Mouse (Mus musculus): ENCODE data around the gene Urm1.
A peak's percentile ranks its signal among the peaks of the same experiment; 100 is the strongest.
"Not testable (repeated sequence)": the region's sequence is repeated elsewhere in the genome, so short reads cannot be mapped to it uniquely, and the experiment has no call there.

Gene Urm1

DNA sequence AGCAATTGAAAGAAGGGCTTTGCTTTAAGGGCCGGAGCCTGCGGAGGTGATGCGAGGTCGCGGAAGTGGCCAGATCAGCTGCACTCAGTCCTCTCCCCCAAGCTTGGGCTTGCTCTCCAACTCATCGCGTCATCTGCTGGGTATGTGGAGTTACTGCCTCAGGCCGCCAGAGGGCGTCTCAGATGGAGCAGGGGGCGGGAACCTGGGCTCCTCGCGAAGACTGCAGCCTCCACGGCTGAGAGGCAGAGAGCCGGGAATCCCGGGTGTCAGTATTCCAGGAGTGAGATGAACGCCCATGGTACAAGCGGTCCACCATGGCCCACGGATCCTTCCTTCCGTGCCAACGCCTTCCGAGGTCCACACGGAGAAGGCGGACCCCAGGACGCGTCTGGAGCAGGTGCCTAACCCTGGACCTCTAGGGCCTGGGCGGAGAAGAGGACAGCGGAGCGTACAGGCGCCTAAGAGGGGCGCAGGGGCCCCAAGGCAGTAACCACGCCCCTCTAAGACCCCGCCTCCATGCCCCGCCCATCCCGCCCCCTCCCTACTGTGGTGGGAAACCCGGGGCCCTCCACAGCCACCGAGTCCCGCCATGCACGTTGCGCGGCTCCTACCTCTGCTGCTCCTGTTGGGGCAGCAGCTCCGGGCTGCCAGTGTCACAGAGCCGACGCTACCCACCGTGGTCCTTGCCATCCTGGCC lies 49.2 kb downstream of the Urm1 start, which contains the start of gene Cercam:
Gene Cercam (plus strand): TSS at position 216 of the 697 bp plus-strand sequence.
- DNase-seq = peak; percentile 87 to 92

DNA sequence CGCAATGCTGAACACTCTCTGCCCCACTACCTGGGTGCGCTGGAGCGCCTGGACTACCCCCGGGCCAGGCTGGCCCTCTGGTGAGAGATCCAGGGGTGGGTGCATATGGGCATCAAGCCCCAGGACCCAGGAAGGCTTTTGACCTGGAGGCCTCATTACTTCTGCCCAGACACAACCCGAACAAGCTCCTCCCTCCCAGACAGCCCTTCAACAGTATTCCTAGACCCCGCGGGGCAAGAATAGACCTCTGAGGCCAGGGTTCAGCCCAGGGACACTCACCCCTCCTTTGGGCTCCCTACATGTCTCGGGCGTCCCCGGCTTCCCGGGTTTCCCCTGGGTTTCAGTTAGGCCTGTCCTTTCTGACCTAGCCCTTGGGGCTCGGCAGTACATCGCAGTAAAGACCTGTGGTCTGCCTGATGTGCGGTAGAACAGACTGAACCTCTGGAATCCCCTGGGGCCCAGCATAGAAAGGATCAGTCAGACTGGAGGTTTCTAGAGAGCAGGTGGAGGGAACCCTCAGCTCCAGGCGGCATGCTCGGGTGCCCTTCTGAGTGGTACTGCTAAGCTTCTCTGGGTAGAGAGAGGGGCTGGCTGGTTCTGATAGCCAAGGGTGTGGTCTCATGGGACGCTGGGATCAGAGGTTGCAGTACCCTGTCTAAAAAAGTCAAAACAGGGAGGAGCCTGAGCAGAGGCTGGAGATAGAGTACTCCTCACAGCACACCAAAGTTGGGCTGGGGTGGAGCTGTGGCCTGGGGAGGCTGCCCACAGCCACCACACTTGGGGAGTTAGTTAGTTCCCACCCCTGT lies 50.0 kb downstream of the Urm1 start:
- DNase-seq = peak in 1 of 2 experiments; percentile 41

DNA sequence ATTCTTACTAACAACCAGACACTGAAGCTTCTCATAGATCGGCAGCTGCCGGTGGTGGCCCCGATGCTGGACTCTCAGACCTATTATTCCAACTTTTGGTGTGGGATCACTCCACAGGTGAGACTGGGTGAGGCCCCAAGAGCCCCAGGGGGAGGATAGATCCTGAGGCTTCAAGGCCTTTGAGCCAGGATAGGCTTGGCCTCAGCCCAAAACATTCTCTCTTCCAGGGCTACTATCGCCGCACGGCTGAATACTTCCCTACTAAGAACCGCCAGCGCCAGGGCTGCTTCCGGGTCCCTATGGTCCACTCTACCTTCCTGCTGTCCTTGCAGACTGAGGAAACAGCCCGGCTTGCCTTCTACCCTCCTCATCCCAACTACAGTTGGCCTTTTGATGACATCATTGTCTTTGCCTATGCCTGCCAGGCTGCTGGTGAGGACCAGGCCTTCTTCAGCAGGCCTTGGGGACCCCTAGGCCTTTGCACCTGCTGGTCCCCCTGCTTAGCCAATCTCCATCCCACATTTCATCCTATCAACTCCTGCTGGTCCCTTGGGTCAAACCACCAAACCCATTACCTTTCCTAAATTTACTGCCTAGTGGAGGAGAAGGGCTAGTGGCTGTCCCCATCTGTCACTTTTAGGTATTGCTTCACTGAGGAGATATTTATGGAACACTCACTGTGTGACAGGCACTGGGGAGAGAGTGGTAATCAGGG lies 52.9 kb downstream of the Urm1 start:
- DNase-seq = no peak

DNA sequence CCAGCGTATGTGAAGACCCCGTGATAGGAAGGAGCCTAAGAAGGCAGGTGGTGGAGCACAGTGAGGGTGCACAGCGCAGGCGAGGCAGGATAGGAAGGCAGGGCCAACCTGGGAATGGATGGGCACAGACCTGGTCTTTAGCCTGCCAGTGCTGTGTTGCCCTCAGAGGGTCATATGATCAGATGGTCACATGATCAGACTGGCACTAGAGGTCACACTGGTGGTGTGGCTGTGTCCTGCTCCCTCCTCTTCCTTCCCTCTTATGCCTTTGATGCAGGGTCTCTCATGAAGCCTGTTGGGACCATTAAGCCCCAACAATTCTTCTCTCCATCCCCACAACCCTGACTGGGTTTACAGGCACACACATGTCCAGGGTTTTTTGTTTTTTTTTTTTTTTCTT lies 53.9 kb downstream of the Urm1 start:
- DNase-seq = no peak

DNA sequence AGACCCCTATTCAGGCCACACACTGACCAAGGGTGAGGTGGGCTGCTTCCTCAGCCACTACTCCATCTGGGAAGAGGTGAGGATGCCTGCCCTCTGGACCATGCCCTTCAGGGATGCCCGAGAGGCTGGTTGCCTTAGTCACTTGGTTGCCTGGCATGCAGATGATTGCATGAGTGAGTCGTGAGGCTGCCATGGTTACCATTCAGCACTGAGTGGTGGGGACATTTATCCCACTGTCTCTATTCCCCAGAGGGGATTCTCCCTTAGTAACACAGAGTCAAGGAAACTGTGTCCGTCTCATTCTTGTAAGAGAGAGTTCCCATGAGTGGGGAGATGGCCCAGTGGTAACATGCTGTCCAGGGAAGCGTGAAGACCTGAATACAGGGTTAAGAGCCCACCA lies 58.2 kb downstream of the Urm1 start:
- DNase-seq = no peak

DNA sequence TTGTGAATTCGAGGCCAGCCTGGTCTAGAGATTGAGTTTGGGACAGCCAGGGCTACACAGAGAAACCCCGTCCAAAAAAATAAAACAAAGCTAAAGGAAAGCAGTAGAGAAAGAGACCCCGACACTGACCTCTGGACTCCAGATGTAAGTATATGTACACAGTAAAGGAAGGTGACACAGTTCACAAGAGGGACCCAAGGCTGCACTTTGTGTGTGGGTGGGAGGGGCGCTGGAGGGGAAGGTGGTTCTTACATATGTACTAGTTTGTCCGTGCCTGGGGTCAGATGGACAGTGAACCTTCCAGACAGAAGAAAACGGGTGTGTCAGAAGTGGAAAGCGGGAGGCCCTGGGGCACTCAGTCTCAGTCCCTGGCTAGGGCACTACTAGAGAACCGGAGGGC lies 59.3 kb downstream of the Urm1 start:
- no peak for DNase-seq

DNA sequence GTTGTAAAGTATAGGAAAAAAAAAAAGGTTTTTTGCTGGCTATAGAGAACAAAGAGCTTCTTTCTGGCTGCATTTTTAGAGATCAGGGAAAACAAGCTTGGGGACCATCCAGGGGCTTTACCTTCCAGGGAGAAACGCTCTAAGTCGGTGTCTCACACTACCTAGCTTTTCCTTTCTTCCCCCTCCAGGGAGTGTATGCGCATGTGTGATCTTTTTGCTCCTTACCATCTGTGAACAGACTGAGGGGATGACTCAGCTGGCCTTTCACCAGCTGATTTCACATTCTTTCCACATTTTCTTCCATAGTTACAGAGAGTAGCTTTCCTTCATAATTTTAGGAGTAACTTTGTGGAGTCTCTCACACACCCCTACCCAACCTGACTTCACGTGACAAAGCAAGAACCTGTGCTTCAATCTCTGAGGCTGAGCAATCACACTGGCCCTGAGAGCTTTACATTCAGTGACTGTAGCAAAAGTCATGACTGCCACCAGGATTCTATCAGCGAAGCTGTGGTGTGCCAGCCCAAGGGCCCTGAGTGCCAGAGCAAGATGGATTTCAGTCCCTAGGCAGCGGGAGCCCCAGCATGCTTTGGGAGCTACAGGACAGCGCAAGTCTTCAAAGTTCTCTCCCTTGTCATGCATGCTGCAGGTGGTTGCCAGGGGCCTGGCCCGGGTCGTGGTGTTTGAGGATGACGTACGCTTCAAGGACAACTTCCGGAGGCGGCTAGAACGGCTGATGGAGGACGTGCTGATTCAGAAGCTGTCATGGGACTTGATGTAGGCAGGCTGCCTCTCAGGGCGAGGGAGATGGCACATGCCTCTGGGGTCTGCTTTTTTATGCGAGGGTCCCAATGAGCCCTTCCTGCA lies 60.3 kb downstream of the Urm1 start:
- no peak for DNase-seq

DNA sequence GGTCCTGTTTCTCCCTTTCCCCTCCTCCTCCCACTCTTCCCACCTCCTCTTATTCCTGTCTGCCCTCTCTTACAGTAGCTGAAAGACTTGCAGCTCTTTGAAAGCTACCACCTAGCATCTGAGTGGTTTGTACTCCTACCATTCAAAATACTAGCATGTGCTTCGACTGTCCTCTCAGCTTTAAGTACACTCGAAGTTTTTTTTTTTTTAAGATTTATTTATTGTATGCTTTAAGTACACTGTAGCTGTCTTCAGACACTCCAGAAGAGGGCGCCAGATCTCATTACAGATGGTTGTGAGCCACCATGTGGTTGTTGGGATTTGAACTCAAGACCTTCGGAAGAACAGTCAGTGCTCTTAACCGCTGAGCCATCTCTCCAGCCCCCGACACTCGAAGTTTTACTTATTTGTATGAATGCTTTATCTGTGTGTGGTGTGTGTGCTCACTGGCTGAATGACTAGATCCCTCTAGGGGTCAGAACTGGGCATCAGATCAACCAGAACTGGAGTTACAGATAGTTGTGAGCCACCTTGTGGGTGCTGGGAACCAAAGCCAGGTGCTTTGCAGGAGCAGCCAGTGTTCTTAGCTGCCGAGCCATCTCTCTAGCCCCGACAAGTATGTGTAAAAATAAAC lies 66.9 kb downstream of the Urm1 start:
- DNase-seq = not testable (repeated sequence)

DNA sequence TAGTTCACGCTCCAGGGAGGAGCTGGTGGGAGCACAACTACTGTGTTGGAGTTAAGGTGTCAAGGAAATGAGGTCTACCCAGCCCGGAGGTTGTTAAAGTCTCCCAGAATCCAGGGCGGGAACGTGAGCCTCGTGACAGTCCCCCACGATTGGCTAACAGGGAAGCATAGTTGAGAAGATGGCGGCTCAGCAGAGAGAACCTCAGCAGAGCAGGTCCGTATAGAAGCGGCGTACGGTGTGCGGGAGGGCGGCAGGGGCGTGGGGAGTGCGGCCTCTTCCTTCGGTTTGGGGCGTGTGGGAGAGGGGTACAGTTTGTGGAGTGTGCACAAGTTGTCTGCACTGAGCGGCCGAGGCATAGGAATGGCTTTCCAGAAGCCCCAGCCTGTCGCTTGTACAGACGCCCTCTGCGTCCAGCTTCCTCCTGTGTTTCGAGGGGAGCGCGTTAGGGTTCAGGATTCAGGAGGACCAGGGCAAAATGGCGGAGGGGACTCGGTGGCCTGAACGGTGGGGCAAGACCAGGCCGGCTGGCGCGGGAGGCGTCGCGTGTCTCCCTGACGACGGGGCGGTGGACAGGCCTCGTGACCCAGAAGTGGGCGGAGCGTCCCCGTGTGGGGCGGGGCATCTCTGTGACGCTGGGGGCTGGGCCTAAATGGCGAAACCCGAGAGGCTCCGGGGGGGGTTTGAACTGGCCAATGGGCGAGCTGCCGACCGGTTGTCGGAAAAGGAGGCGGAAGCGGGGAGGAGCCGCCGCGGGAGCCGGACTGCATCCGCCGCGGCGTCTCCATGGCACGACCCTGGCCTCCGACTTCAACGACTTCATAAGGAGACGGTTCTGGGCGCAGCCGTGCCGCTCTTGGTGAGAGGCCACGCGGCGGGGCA lies 69.4 kb downstream of the Urm1 start, which contains the start of gene Odf2:
Gene Odf2 (plus strand): TSS at position 156 of the 879 bp plus-strand sequence.
- peak; percentile 100 for DNase-seq

DNA sequence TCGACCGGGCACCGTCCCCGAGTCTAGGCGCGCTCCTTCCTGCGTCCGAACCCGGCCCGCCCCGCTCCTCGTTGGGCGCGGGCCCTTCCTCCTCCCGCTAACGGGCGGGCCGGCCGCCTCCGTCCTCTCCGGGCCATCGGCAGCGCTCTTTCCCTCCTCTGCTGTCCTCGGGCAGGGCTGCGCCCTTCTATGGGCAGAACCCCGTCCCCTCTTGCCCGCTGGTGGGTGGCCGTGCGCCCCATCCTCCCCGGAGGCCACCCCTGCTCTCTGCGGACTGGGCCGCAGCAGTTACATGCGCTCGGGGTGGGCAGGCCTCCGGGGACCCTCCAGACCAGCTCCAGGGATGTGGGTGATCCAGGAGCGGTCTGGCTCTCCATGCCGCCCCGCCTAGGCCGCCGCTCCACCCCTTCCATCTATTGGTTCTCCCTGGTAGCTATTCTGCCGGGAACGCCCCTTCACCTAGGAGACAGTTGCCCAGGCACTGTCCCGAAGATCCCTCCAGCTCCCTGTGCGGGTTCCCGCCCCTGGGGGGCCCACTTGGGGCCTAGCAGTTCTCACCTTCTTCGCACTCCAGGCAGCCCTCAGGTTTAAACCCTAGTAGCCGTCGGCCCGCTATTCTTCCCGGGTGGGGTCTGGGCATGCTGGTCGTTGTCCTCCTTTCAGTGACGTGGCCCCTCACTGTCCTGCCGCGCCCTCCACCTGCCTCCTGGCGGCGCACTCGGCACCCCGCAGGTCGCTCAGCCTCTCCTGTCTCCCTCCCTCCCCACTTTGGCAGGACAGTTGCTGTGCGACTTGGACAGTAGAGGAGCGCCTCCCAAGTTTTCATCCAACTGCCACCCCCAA lies 70.3 kb downstream of the Urm1 start:
- peak; percentile 89 to 92 for DNase-seq

DNA sequence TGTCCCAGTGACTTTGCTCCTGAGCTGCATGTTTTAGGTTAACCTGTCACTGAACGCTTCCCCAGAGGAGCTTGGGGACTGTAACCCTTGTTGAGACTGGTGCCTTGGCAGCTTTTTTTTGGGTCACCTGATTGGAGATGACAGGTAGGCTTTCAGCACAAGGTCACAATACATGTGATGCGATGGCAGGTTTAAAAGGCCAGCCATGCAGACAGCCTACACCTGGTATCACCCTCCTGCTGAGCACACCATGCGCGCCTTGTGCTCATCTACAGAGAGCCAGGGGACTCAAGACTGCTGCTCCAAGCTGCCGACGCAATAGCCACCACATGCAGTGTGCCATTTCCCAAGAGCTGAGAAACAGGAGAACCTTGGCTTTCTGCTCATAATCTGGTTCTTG lies 71.9 kb downstream of the Urm1 start:
- no peak for DNase-seq

Measured in kidney, postnatal 4 days (tissue).